Mouse (Mus musculus): ENCODE data around the gene Selenoo.

- TF ChIP-seq CTCF (IDR thresholded peaks at IDR 0.05; ENCODE audit: low read depth, low read length) (no peak), POLR2A (IDR thresholded peaks at IDR 0.05; ENCODE audit: borderline replicate concordance, low read depth, low read length) (no peak)
Measured at GRCm38 (mm10) chr15:89136461-89137155, 47.7 kb downstream of the Selenoo start.

Data from bone marrow macrophage, adult 2 months (primary cell).